ENCODE assay signal across 13 mouse cellular contexts in the genomic region with DNA sequence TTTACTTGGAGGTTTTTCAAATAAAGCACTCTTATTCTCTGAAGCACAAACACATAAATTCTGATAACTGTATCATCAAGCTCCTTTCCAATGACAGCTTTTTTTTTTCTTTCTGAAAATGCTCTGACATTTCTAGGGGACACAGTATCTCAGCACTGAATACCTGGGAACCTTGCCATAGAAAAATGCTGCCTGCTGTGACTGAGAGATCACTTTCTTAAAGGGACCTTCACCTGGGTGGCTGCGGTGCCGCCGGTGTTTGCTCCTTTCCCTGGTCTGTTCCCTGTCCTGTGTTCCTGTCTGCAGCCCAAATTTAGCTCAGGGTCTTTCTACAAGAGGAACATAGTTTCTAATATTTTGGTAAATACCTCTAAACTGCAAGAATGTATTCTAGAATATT. TPM values are rescaled to one million over a fixed set of nuclear protein-coding genes. Genes with fewer than 3 reads are reported as not detected.
DNase-seq lines count a peak whose midpoint lies in the region; ATAC-seq lines count a peak whose summit lies in the region.
"Had no signal": no experiment of that assay in that cellular context is flagged by ENCODE, and none has a peak within 500 bp of the region (broad histone marks: within the 10 kb centered on the region; RNA-seq: fewer than 3 reads in every experiment).

No protein-coding gene starts in this region.

- H3K27me3 ChIP-seq in kidney, embryonic 14.5 days (ENCODE audit: control insufficient read depth, insufficient read depth, low read length), result no peaks in the 10 kb centered on the region
- no peaks in the 10 kb centered on the region for H3K27me3 ChIP-seq in heart, embryonic 14.5 days (ENCODE audit: control insufficient read depth, insufficient read depth, low read length)
- H3K27me3 ChIP-seq in midbrain, embryonic 12.5 days, result no peaks in the 10 kb centered on the region
- no peaks in the 10 kb centered on the region for H3K27me3 ChIP-seq in intestine, embryonic 16.5 days (replicated peaks; ENCODE audit: control insufficient read depth, insufficient read depth, low read length)
- H3K27me3 ChIP-seq: CH12.LX; embryonic facial prominence, embryonic 13.5 days had no signal

- H3K4me3 ChIP-seq in kidney, embryonic 14.5 days (ENCODE audit: low read length), result no peak overlapping the region
- H3K4me3 ChIP-seq in heart, embryonic 14.5 days (ENCODE audit: control insufficient read depth in 1 of 2, insufficient read depth in 1 of 2, low read depth in 1 of 2, low read length in 2 of 2), result no peak overlapping the region
- H3K4me3 ChIP-seq in midbrain, embryonic 12.5 days, result peak overlapping the region; percentile 54
- H3K4me3 ChIP-seq in intestine, embryonic 16.5 days (ENCODE audit: low read length), result no peak overlapping the region

- H3K4me1 ChIP-seq in kidney, embryonic 14.5 days (ENCODE audit: control insufficient read depth, insufficient read depth, low read length), result 0 out of 2 replicates have a peak, but pooled peaks cover 4% of the 10 kb centered on the region
- H3K4me1 ChIP-seq in heart, embryonic 14.5 days (ENCODE audit: control insufficient read depth in 2 of 2, insufficient read depth in 2 of 2, low read length in 2 of 2), result peaks cover 0 to 3% of the 10 kb centered on the region in 2 experiments; a peak in 2 of 4 replicates
- H3K4me1 ChIP-seq in midbrain, embryonic 12.5 days, result peaks cover 24% of the 10 kb centered on the region
- no peaks in the 10 kb centered on the region for H3K4me1 ChIP-seq in intestine, embryonic 16.5 days (ENCODE audit: control insufficient read depth, insufficient read depth, low read length)

- ATAC-seq in kidney, embryonic 14.5 days (ENCODE audit: low FRiP score, low TSS enrichment), result no peak
- ATAC-seq in heart, embryonic 14.5 days (ENCODE audit: insufficient number of reproducible peaks, insufficient read depth, low FRiP score, low read depth), result no peak
- no peak for ATAC-seq in midbrain, embryonic 12.5 days (ENCODE audit: low FRiP score, low read depth)
- ATAC-seq in intestine, embryonic 16.5 days, result no peak
- ATAC-seq: activated CD4-positive, CD25-positive, alpha-beta regulatory T cell, adult 4 months had no signal

- no peak overlapping the region for H3K4me2 ChIP-seq in kidney, embryonic 14.5 days (replicated peaks; ENCODE audit: low read depth, low read length)
- H3K4me2 ChIP-seq in heart, embryonic 14.5 days (ENCODE audit: low read length), result 0 out of 2 replicates have a peak overlapping the region, but pooled peaks have one; percentile 34
- peak overlapping the region; percentile 54 for H3K4me2 ChIP-seq in midbrain, embryonic 12.5 days (replicated peaks)
- H3K4me2 ChIP-seq in intestine, embryonic 16.5 days (ENCODE audit: low read depth, low read length), result no peak overlapping the region

- no peak overlapping the region for H3K27ac ChIP-seq in kidney, embryonic 14.5 days (ENCODE audit: low read depth, low read length)
- no peak overlapping the region for H3K27ac ChIP-seq in heart, embryonic 14.5 days (replicated peaks in 1 of 2; ENCODE audit: control insufficient read depth in 1 of 2, insufficient read depth in 1 of 2, low read depth in 2 of 2, low read length in 2 of 2)
- no peak overlapping the region for H3K27ac ChIP-seq in midbrain, embryonic 12.5 days (replicated peaks)
- H3K27ac ChIP-seq in intestine, embryonic 16.5 days (ENCODE audit: low read length), result no peak overlapping the region
- H3K27ac ChIP-seq: embryonic facial prominence, embryonic 13.5 days had no signal

- WGBS in kidney, embryonic 14.5 days, result 69% methylated on average over 3 of the region's 3 CpGs
- WGBS in heart, embryonic 14.5 days, result 51% methylated on average over 3 of the region's 3 CpGs
- 52% methylated on average over 3 of the region's 3 CpGs for WGBS in midbrain, embryonic 12.5 days
- 50% methylated on average over 3 of the region's 3 CpGs for WGBS in intestine, embryonic 16.5 days

- H3K9me3 ChIP-seq in kidney, embryonic 14.5 days (ENCODE audit: control insufficient read depth, low read length), result peaks cover 2% of the 10 kb centered on the region; the same call in 1 of the 2 replicates
- no peaks in the 10 kb centered on the region for H3K9me3 ChIP-seq in heart, embryonic 14.5 days (ENCODE audit: control insufficient read depth, low read length)
- 0 out of 2 replicates have a peak, but pooled peaks cover 2% of the 10 kb centered on the region for H3K9me3 ChIP-seq in midbrain, embryonic 12.5 days
- no peaks in the 10 kb centered on the region for H3K9me3 ChIP-seq in intestine, embryonic 16.5 days (ENCODE audit: control insufficient read depth, low read length)

- no peak overlapping the region for H3K9ac ChIP-seq in kidney, embryonic 14.5 days (ENCODE audit: low read depth, low read length)
- H3K9ac ChIP-seq in heart, embryonic 14.5 days (ENCODE audit: low read length), result no peak overlapping the region
- H3K9ac ChIP-seq in midbrain, embryonic 12.5 days (replicated peaks), result peak overlapping the region; percentile 70
- no peak overlapping the region for H3K9ac ChIP-seq in intestine, embryonic 16.5 days (ENCODE audit: low read depth, low read length)
- H3K9ac ChIP-seq: embryonic facial prominence, embryonic 13.5 days had no signal

- DNase-seq in kidney, postnatal 36 days, result peak; percentile 6 to 19
- peak; percentile 88 for DNase-seq in cerebellum, adult 8-10 months
- DNase-seq in adrenal gland, adult 18-20 months (ENCODE audit: low spot score in 2 of 2), result no peak
- no peak for DNase-seq in adipocyte (ENCODE audit: low spot score)
- DNase-seq: kidney, adult 11 months had no signal

- H3K36me3 ChIP-seq in kidney, embryonic 14.5 days (ENCODE audit: control insufficient read depth, insufficient read depth, low read length), result no peaks in the 10 kb centered on the region
- no peaks in the 10 kb centered on the region for H3K36me3 ChIP-seq in heart, embryonic 14.5 days (ENCODE audit: control insufficient read depth, insufficient read depth, low read length)
- H3K36me3 ChIP-seq in midbrain, embryonic 12.5 days, result peaks cover 5% of the 10 kb centered on the region
- H3K36me3 ChIP-seq in intestine, embryonic 16.5 days (ENCODE audit: control insufficient read depth, insufficient read depth, low read length), result no peaks in the 10 kb centered on the region
- H3K36me3 ChIP-seq: embryonic facial prominence, embryonic 13.5 days had no signal

RNA-seq across cellular contexts. Expression of a gene that starts 1.1 kb away (rescaled TPM):
- 0.36 and 0.38 TPM in 2 replicates for polyA plus RNA-seq in kidney, embryonic 14.5 days (2014; fragmentation: Nextera tagmentation; extraction: Ambion mirVana)
- polyA plus RNA-seq in heart, embryonic 14.5 days (2014; fragmentation: Nextera tagmentation; extraction: Ambion mirVana), result 2.0 and 4.1 TPM in 2 replicates
- polyA plus RNA-seq in midbrain, embryonic 12.5 days (2016; fragmentation: Nextera tagmentation; extraction: Ambion mirVana), result 70.1 and 72.4 TPM in 2 replicates
- 5.3 and 5.4 TPM in 2 replicates for polyA plus RNA-seq in intestine, embryonic 16.5 days (2015; fragmentation: Nextera tagmentation; extraction: Ambion mirVana)
- 1 to 10 TPM; 5.7 to 9.8 TPM for total RNA-seq in adrenal gland, adult 18-20 months (2021)
- total RNA-seq: monocyte, adult 5-6 weeks had no signal

Comparison
In these comparisons a context has a peak if more than half of its experiments do, and no peak if none do; other contexts are left out.
1. DNase-seq: peak in kidney, postnatal 36 days (2 of 2) and cerebellum, adult 8-10 months (single experiment); none in adrenal gland, adult 18-20 months (0 of 2) and adipocyte (single experiment).
2. H3K4me2 ChIP-seq: peak in heart, embryonic 14.5 days (single experiment) and midbrain, embryonic 12.5 days (single experiment); none in kidney, embryonic 14.5 days (single experiment) and intestine, embryonic 16.5 days (single experiment).
3. RNA of a gene that starts 1.1 kb away (polyA plus RNA-seq): 70.1 to 72.4 TPM in midbrain, embryonic 12.5 days; 5.3 to 5.4 TPM in intestine, embryonic 16.5 days, 2.0 to 4.1 TPM in heart, embryonic 14.5 days and 0.36 to 0.38 TPM in kidney, embryonic 14.5 days; every median in the first group is over 10 times any median in the second.